Mouse (Mus musculus): ENCODE measurements around the gene Olfr592.
"Not testable (repeated sequence)": the region's sequence is repeated elsewhere in the genome, so short reads cannot be mapped to it uniquely, and the experiment has no call there.

Gene Olfr592

GRCm38 (mm10) chr7:103184503-103184902, at the start of gene Olfr592:
TSS of gene Olfr592 (plus strand) at chr7:103184803.
- not testable (repeated sequence) for DNase-seq (ENCODE audit: low read depth, low spot score)

GRCm38 (mm10) chr7:103140579-103140978, 44.0 kb upstream of the Olfr592 start, which contains the start of gene Olfr588-ps1:
TSS of gene Olfr588-ps1 (plus strand) at chr7:103140879.
- no peak for DNase-seq (ENCODE audit: low read depth, low spot score)

GRCm38 (mm10) chr7:103156256-103156655, 28.3 kb upstream of the Olfr592 start, which contains the start of gene Olfr589:
TSS of gene Olfr589 (minus strand) at chr7:103156356.
- no peak for DNase-seq (ENCODE audit: low read depth, low spot score)

GRCm38 (mm10) chr7:103169697-103170096, 14.9 kb upstream of the Olfr592 start:
- DNase-seq (ENCODE audit: low read depth, low spot score), result no peak

- no peak for DNase-seq (ENCODE audit: low read depth, low spot score)
These were observed 6.4 kb upstream of the Olfr592 start, which contains the start of gene Olfr591 for GRCm38 (mm10) chr7:103178240-103178639. TSS of gene Olfr591 (minus strand) at chr7:103178340.

- DNase-seq (ENCODE audit: low read depth, low spot score), result no peak
These were observed 27.0 kb downstream of the Olfr592 start, which contains the start of gene Olfr593 for GRCm38 (mm10) chr7:103211562-103211961. TSS of gene Olfr593 (plus strand) at chr7:103211862.

GRCm38 (mm10) chr7:103212050-103212449, 27.4 kb downstream of the Olfr592 start:
- DNase-seq (ENCODE audit: low read depth, low spot score), result not testable (repeated sequence)

GRCm38 (mm10) chr7:103216696-103217095, 32.1 kb downstream of the Olfr592 start, which contains the start of gene Olfr594:
TSS of gene Olfr594 (plus strand) at chr7:103216996.
- DNase-seq (ENCODE audit: low read depth, low spot score), result no peak

All from embryo, embryonic 11.5 days (tissue).